Mouse (Mus musculus) embryonic facial prominence, embryonic 10.5 days (tissue): Measurements from ENCODE around the gene Aplp2. TPM values are rescaled to one million over a fixed set of nuclear protein-coding genes. Genes with fewer than 3 reads are reported as not detected.

Experiments
- DNase-seq: peaks from one replicate; pipeline ENCODE4 v3.0.0-alpha.2; 2017; ENCODE audit warnings: low spot score
- H3K27ac ChIP-seq: fragments of 300-500 bp; sonication (generic); replicated peaks from 2 replicates; pipeline ENCODE4 v1.5.1; 2016; ENCODE audit warnings: mild to moderate bottlenecking
- H3K27me3 ChIP-seq: fragments of 300-500 bp; sonication (generic); replicated peaks from 2 replicates; pipeline ENCODE4 v1.6.1; 2016; ENCODE audit warnings: low read depth, mild to moderate bottlenecking; ENCODE audit not compliant: poor library complexity, severe bottlenecking
- H3K36me3 ChIP-seq: fragments of 300-500 bp; sonication (generic); replicated peaks from 2 replicates; pipeline ENCODE4 v1.6.1; 2016; ENCODE audit warnings: mild to moderate bottlenecking, moderate library complexity
- H3K4me1 ChIP-seq: fragments of 300-500 bp; sonication (generic); 2 replicates; pipeline ENCODE4 v1.6.1; 2016
- H3K4me3 ChIP-seq: fragments of 300-500 bp; sonication (generic); 2 replicates; pipeline ENCODE4 v1.5.1; 2016; ENCODE audit warnings: mild to moderate bottlenecking, moderate library complexity
- H3K9me3 ChIP-seq: fragments of 300-500 bp; sonication (generic); 2 replicates; pipeline ENCODE4 v1.6.1; 2016; ENCODE audit warnings: mild to moderate bottlenecking
- WGBS: fragments of 180-500 bp; shearing (Covaris S2); methylation state at CpG from one replicate; pipeline ENCODE4 v1.1.7; 2016; 5-methylcytosine and 5-hydroxymethylcytosine counted together
- polyA plus RNA-seq: library from polyadenylated mRNA; unstranded; fragments of >200 nt; fragmentation: Nextera tagmentation; extraction: Ambion mirVana; gene quantifications from 2 replicates; pipeline ENCODE4 v1.2.1, GENCODE M21; 2016

The Aplp2 gene
- polyA plus RNA-seq, 1 experiment from 2014 or later: 201 TPM

- Histone ChIP-seq H3K36me3 (peaks cover 3% of the 10 kb centered on the region; the same call in 1 of the 2 replicates), H3K4me1 (peaks cover 29% of the 10 kb centered on the region), H3K4me3 (peak overlapping the region; percentile 98), H3K9me3 (no peaks in the 10 kb centered on the region), H3K27ac (peak overlapping the region; percentile 95), H3K27me3 (no peaks in the 10 kb centered on the region)
- 23% methylated on average over 12 of the region's 12 CpGs for WGBS
- DNase-seq: no peak
These were observed 939 bp upstream of the Aplp2 start for GRCm38 (mm10) chr9:31212500-31213008.

- DNase-seq: peak; percentile 64
- Histone ChIP-seq H3K36me3 (peaks cover 3% of the 10 kb centered on the region; the same call in 1 of the 2 replicates), H3K4me3 (peak overlapping the region; percentile 98), H3K4me1 (peaks cover 34% of the 10 kb centered on the region), H3K9me3 (no peaks in the 10 kb centered on the region), H3K27me3 (no peaks in the 10 kb centered on the region), H3K27ac (peak overlapping the region; percentile 95)
- under 1% methylated on average over 93 of the region's 93 CpGs for WGBS
These were observed 596 bp downstream of the Aplp2 start for GRCm38 (mm10) chr9:31210749-31211689.

GRCm38 (mm10) chr9:31210163-31210562, 1.5 kb downstream of the Aplp2 start:
- Histone ChIP-seq H3K4me1 (peaks cover 38% of the 10 kb centered on the region), H3K4me3 (peak overlapping the region; percentile 98), H3K36me3 (peaks cover 3% of the 10 kb centered on the region; the same call in 1 of the 2 replicates), H3K27me3 (no peaks in the 10 kb centered on the region), H3K9me3 (no peaks in the 10 kb centered on the region), H3K27ac (no peak overlapping the region)
- no peak for DNase-seq
- WGBS: 45% methylated on average over 7 of the region's 7 CpGs

GRCm38 (mm10) chr9:31209502-31209901, 2.1 kb downstream of the Aplp2 start:
- Histone ChIP-seq H3K27me3 (no peaks in the 10 kb centered on the region), H3K4me1 (peaks cover 45% of the 10 kb centered on the region), H3K4me3 (0 out of 2 replicates have a peak overlapping the region, but pooled peaks have one; percentile 98), H3K36me3 (peaks cover 3% of the 10 kb centered on the region; the same call in 1 of the 2 replicates), H3K27ac (no peak overlapping the region), H3K9me3 (no peaks in the 10 kb centered on the region)
- 87% methylated on average over 1 of the region's 1 CpGs for WGBS
- DNase-seq: no peak

GRCm38 (mm10) chr9:31207732-31208131, 3.9 kb downstream of the Aplp2 start:
- WGBS: 93% methylated on average over 3 of the region's 3 CpGs
- Histone ChIP-seq H3K27me3 (no peaks in the 10 kb centered on the region), H3K4me3 (no peak overlapping the region), H3K9me3 (no peaks in the 10 kb centered on the region), H3K4me1 (peaks cover 47% of the 10 kb centered on the region), H3K27ac (no peak overlapping the region), H3K36me3 (peaks cover 8% of the 10 kb centered on the region)
- DNase-seq: no peak

- no peak overlapping the region for H3K4me3 ChIP-seq
- 66% methylated on average over 6 of the region's 6 CpGs for WGBS
- H3K27ac ChIP-seq: no peak overlapping the region
- H3K36me3 ChIP-seq: peaks cover 8% of the 10 kb centered on the region
- H3K27me3 ChIP-seq: no peaks in the 10 kb centered on the region
- no peak for DNase-seq
- H3K4me1 ChIP-seq: peaks cover 34% of the 10 kb centered on the region
- H3K9me3 ChIP-seq: no peaks in the 10 kb centered on the region
These were observed 6.9 kb downstream of the Aplp2 start for GRCm38 (mm10) chr9:31204722-31205121.

GRCm38 (mm10) chr9:31203571-31204210, 7.9 kb downstream of the Aplp2 start:
- Histone ChIP-seq H3K4me1 (peaks cover 27% of the 10 kb centered on the region), H3K4me3 (no peak overlapping the region), H3K9me3 (no peaks in the 10 kb centered on the region), H3K27me3 (no peaks in the 10 kb centered on the region), H3K36me3 (peaks cover 8% of the 10 kb centered on the region), H3K27ac (no peak overlapping the region; the same call in 1 of the 2 replicates)
- WGBS: 84% methylated on average over 16 of the region's 16 CpGs
- DNase-seq: no peak

GRCm38 (mm10) chr9:31203068-31203467, 8.5 kb downstream of the Aplp2 start:
- WGBS: 87% methylated on average over 6 of the region's 6 CpGs
- Histone ChIP-seq H3K27ac (no peak overlapping the region; the same call in 1 of the 2 replicates), H3K4me3 (no peak overlapping the region), H3K27me3 (no peaks in the 10 kb centered on the region), H3K9me3 (no peaks in the 10 kb centered on the region), H3K4me1 (peaks cover 27% of the 10 kb centered on the region), H3K36me3 (peaks cover 5% of the 10 kb centered on the region; the same call in 1 of the 2 replicates)
- DNase-seq: no peak

- 90% methylated on average over 3 of the region's 3 CpGs for WGBS
- Histone ChIP-seq H3K4me3 (no peak overlapping the region), H3K36me3 (peaks cover 18% of the 10 kb centered on the region), H3K4me1 (peaks cover 6% of the 10 kb centered on the region), H3K27ac (no peak overlapping the region), H3K9me3 (peaks cover 2% of the 10 kb centered on the region; the same call in 1 of the 2 replicates), H3K27me3 (no peaks in the 10 kb centered on the region)
- no peak for DNase-seq
These were observed 13.0 kb downstream of the Aplp2 start for GRCm38 (mm10) chr9:31198614-31199013.

- WGBS: 95% methylated on average over 7 of the region's 7 CpGs
- H3K36me3 ChIP-seq: peaks cover 22% of the 10 kb centered on the region
These were observed 13.8 kb downstream of the Aplp2 start for GRCm38 (mm10) chr9:31197782-31198181.

GRCm38 (mm10) chr9:31196742-31197141, 14.9 kb downstream of the Aplp2 start:
- H3K27ac ChIP-seq: no peak overlapping the region
- no peak for DNase-seq
- H3K4me1 ChIP-seq: no peaks in the 10 kb centered on the region; the same call in 1 of the 2 replicates
- peaks cover 2% of the 10 kb centered on the region; the same call in 1 of the 2 replicates for H3K9me3 ChIP-seq
- H3K27me3 ChIP-seq: no peaks in the 10 kb centered on the region
- H3K4me3 ChIP-seq: no peak overlapping the region
- peaks cover 22% of the 10 kb centered on the region for H3K36me3 ChIP-seq

More at GRCm38 (mm10) chr9:31197782-31198181, 13.8 kb downstream of the Aplp2 start:
- Histone ChIP-seq H3K27ac (no peak overlapping the region), H3K9me3 (peaks cover 2% of the 10 kb centered on the region; the same call in 1 of the 2 replicates), H3K27me3 (no peaks in the 10 kb centered on the region), H3K4me3 (no peak overlapping the region), H3K4me1 (0 out of 2 replicates have a peak, but pooled peaks cover 3% of the 10 kb centered on the region)
- DNase-seq: no peak

GRCm38 (mm10) chr9:31195573-31195972, 16.0 kb downstream of the Aplp2 start:
- H3K4me3 ChIP-seq: no peak overlapping the region
- WGBS: 93% methylated on average over 1 of the region's 1 CpGs
- peaks cover 2% of the 10 kb centered on the region; the same call in 1 of the 2 replicates for H3K9me3 ChIP-seq
- DNase-seq: no peak
- peaks cover 22% of the 10 kb centered on the region for H3K36me3 ChIP-seq
- H3K27me3 ChIP-seq: no peaks in the 10 kb centered on the region
- H3K4me1 ChIP-seq: peaks cover 2% of the 10 kb centered on the region; the same call in 1 of the 2 replicates
- no peak overlapping the region for H3K27ac ChIP-seq
